Mouse (Mus musculus) embryonic fibroblast, embryonic 13.5 days (primary cell): ENCODE measurements at regions not wholly inside any gene's neighbourhood (a gene's known extent, or its start where the extent isn't known, plus 50 kb on each side); places are given as distances from the start of the nearest gene placed in this dataset.
A peak's percentile ranks its signal among the peaks of the same experiment; 100 is the strongest.

Source experiments
- H3K27ac ChIP-seq: 2 replicates; pipeline ENCODE4 v1.5.1; 2012; ENCODE audit warnings: low read length, control low read depth, inconsistent platforms; ENCODE audit not compliant: insufficient read depth
- H3K4me1 ChIP-seq: 2 replicates; pipeline ENCODE4 v1.6.1; 2011; ENCODE audit warnings: low read length; ENCODE audit not compliant: control insufficient read depth, insufficient read depth
- H3K4me3 ChIP-seq: 2 replicates; pipeline ENCODE4 v1.5.1; 2011; ENCODE audit warnings: mild to moderate bottlenecking, control low read depth, low read length; ENCODE audit not compliant: insufficient read depth
- CTCF ChIP-seq: IDR thresholded peaks from 2 replicates; pipeline ENCODE4 v1.5.1; 2011; ENCODE audit warnings: mild to moderate bottlenecking, control low read depth, low read length, moderate library complexity, borderline replicate concordance; ENCODE audit not compliant: insufficient read depth
- POLR2A ChIP-seq: IDR thresholded peaks from 2 replicates; pipeline ENCODE4 v1.6.1; 2011; ENCODE audit warnings: low read depth, mild to moderate bottlenecking, control low read depth, low read length, moderate library complexity

DNA sequence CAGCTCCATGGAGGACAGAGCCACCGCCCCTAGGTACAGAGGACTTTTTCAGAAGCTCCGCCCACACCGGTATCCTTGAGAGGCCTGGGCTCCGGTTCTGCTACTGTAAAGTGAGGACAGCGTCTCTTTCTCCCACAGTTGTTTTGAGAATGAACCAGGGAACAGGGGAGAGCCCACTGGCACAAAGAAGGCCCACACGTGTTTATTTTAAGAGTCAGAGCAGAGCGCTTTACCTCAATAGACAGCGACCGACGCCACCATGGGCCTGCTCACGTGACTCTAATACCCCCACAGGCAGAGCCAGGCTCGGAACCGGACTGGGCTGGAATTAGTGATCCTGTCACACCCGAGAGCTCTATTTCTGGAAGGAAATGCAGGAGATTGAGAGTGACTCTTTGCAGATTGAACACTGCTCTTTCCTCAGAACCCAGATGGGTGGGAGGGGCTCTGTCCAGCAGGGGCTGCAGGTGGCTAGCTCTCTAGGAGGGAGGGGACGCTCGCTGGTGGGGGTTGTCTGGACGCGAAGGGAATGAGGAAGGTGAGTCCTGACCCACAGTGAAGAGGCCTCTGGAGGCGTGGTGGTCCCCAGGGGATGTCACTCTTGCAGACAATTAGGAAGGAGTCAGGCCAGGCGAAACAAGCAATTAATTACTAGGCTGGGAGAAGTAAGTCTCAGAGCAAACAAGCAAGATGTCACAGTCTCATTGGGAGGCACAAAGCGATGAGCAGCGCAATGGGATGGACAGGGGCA is 354.4 kb upstream of the Zdhhc25 start:
- Histone ChIP-seq H3K27ac (no peak overlapping the region), H3K4me3 (no peak overlapping the region), H3K4me1 (no peaks in the 10 kb centered on the region)
- TF ChIP-seq CTCF (no peak), POLR2A (no peak)

DNA sequence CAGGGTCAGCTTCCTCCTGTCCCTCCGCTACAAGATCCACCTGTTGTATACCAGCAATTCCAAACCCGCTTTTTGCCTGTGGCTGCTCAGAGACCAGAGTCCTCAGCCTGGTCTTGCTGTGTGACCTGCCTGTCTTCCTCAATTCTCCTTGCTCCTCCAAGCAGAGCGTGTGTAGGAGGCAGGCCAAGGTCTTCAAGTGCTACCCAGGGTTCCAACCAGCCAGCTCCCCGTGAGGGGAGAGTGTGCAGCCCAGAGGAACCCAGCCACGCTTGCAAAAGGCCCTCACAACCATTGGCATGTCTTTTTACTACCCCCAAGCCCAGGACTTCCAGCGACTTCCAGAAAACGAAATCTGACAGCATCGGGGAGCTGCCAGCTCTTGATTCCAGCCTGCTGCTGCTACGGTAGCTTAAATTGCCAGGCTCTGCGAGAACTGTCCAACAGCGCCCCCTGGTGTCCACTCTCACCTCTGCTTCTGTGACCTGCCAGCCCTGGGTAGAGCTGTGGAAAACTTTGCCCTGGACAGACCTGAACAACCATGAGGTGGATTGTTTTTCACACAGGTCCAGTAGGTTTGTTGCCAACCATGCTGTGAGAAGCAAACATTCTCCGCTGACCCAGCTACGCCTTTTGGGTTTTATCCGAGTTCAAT is 352.0 kb upstream of the Zdhhc25 start:
- peak; percentile 73 for TF ChIP-seq CTCF
- TF ChIP-seq POLR2A = no peak
- H3K4me3 ChIP-seq = no peak overlapping the region

DNA sequence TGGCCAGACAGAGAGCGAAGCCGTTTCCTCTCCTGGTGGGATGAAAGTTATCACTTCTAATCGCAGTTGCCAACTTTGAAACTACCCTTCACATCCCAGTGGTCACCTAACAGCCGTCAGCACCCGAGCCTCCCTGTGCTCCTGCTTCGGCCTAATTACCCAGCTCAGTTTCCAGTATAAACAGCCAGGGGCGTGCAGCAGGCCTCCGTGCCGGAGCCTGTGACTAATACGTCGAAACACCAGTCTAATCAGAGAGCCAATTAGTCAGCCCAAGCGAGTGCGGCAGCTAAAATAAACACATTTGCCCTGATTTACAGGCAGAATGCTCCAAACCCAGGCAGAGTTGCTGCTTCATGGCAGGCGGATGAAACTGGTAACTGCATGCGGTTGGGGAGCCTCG is 312.1 kb upstream of the Zdhhc25 start:
- no peaks in the 10 kb centered on the region for H3K4me1 ChIP-seq
- no peak overlapping the region for H3K4me3 ChIP-seq
- H3K27ac ChIP-seq = no peak overlapping the region
- TF ChIP-seq CTCF (no peak), POLR2A (no peak)

More for the DNA sequence above, 352.0 kb upstream of the Zdhhc25 start:
- no peaks in the 10 kb centered on the region for H3K4me1 ChIP-seq
- no peak overlapping the region for H3K27ac ChIP-seq

DNA sequence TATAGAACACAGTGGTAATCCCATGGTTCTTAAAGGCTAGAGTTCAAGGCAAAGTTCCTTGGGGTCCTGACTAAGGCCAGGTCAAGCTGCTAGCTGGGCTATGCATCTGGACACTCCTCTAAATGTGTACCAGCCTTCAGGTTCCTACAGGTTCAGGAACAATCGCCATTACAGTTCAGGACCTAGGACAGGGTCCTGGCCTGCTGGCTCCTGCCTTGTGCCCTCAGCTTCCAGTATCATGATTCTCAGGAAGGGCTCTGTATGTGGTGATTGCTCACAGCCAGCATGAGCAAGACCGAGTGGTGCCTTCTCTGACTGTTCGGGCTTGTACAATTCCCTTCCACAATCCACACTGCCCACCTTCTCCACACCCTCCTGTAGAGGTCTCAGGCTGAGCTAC is 311.4 kb upstream of the Zdhhc25 start:
- no peak for TF ChIP-seq CTCF
- TF ChIP-seq POLR2A = no peak
- Histone ChIP-seq H3K4me3 (no peak overlapping the region), H3K4me1 (no peaks in the 10 kb centered on the region)

DNA sequence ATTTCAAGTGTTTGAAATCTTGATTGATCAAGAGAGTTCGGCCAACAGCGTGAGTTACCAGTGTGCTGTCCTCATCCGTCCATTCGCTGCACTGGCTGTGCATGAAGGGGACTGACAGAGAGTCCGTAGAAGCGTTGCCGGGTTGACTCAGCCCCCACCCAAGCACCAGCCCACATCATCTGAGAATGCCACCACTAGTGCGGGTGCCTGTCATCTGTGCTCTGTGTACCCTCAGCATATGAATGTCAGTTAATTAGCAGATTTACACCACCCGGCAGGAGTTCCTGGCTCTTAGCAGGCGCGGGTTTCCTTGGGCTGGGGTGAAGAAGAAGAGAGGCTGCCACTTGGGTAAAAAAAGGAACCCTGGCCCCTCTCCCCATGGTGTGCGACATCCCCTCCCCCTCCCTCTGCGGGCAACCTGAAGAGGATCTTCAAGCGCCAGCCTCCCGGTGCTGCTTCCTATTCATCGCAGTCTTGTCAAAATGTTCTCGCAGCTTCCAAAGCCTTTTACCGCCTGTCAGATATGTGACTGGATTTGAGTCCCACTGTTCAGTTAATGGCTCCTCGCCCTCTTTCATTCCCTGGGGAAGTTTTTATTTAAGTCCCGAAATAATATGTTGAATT is 309.2 kb upstream of the Zdhhc25 start:
- no peak overlapping the region for H3K27ac ChIP-seq
- no peak overlapping the region for H3K4me3 ChIP-seq
- TF ChIP-seq CTCF (no peak), POLR2A (no peak)
- no peaks in the 10 kb centered on the region for H3K4me1 ChIP-seq

More for the DNA sequence above, 311.4 kb upstream of the Zdhhc25 start:
- no peak overlapping the region for H3K27ac ChIP-seq

- Histone ChIP-seq H3K4me3 (no peak overlapping the region), H3K4me1 (no peaks in the 10 kb centered on the region), H3K27ac (no peak overlapping the region)
- no peak for TF ChIP-seq CTCF
- no peak for TF ChIP-seq POLR2A
These were observed 301.0 kb upstream of the Zdhhc25 start for GRCm38 (mm10) chr15:88299061-88299460.

- Histone ChIP-seq H3K4me3 (no peak overlapping the region), H3K27ac (no peak overlapping the region), H3K4me1 (no peaks in the 10 kb centered on the region)
- TF ChIP-seq CTCF (no peak), POLR2A (no peak)
These were observed 288.9 kb upstream of the Zdhhc25 start for GRCm38 (mm10) chr15:88311158-88311557.

GRCm38 (mm10) chr15:88314810-88315459 is 285.2 kb upstream of the Zdhhc25 start:
- Histone ChIP-seq H3K4me1 (no peaks in the 10 kb centered on the region), H3K27ac (no peak overlapping the region), H3K4me3 (no peak overlapping the region)
- TF ChIP-seq POLR2A = no peak
- no peak for TF ChIP-seq CTCF

GRCm38 (mm10) chr15:88318048-88318447 is 282.1 kb upstream of the Zdhhc25 start:
- H3K27ac ChIP-seq = no peak overlapping the region
- no peaks in the 10 kb centered on the region for H3K4me1 ChIP-seq
- no peak for TF ChIP-seq POLR2A
- TF ChIP-seq CTCF = no peak
- no peak overlapping the region for H3K4me3 ChIP-seq
